Mouse (Mus musculus) 3T3-L1 (cell line): ENCODE measurements around the gene Gnai2.
A peak's percentile ranks its signal among the peaks of the same experiment; 100 is the strongest.

Source experiments
- DNase-seq: peaks from one replicate; pipeline ENCODE4 v3.0.0-alpha.2; 2015; ENCODE audit warnings: low read depth, low spot score

Gnai2 gene

GRCm38 (mm10) chr9:107658096-107658495, 22.9 kb upstream of the Gnai2 start:
- DNase-seq: no peak

DNA sequence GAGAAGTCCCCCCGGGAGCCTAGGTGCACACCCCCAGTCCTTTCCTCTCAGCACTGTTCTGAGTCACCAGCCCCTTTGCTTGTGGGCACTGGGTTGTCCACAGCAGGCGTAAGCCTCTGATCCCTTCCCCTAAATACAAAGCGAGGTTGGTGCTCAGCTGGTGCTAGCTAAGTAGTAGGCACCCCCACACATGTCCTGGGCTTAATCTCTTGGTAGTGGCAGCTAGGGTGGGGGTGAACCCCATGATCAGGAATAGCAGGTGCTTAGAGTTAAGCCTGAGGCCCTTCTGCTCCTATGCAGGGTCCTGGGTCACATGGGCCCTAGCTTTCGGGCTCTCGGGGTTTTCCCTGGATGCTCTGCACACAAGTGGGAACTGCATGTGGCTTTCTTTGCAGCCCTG, 22.0 kb upstream of the Gnai2 start:
- no peak for DNase-seq

DNA sequence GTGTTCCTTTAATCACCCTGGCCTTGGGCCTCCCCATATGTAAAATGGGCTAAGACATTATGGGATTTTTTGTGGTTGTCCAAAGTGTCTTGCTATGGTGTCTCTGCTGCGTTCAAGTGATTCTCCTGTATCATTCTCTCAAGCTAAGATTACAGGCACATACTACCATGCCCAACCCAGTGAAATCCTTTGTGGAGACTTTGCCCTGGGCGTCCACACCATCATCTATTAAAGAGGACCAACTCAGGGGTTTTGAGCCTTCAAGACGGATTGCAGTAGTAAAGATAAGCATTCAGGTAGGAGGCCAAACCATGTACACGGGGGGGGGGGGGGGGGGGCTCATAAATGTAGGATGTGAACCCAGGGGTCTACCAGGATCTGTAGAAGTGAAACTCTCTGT, 19.4 kb upstream of the Gnai2 start:
- no peak for DNase-seq

DNA sequence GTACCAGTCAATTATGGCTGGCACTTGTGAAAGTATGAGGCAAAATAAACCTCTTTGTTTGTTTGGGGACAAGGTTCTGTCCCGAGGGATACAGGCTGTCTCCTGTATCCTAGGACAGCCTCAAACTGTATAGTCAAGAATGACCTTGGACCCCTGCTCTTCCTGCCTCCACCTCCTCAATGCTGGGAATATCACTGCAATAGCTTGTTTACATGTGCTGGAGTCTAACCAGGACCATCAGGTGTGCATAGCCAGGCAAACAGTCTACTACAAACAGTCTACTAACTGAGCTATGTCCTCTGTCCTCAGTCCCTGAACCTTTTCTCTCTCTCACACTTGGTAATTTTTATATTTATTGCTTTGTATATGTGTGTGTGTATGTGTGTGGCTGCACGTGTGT, 18.3 kb upstream of the Gnai2 start:
- DNase-seq: no peak

DNA sequence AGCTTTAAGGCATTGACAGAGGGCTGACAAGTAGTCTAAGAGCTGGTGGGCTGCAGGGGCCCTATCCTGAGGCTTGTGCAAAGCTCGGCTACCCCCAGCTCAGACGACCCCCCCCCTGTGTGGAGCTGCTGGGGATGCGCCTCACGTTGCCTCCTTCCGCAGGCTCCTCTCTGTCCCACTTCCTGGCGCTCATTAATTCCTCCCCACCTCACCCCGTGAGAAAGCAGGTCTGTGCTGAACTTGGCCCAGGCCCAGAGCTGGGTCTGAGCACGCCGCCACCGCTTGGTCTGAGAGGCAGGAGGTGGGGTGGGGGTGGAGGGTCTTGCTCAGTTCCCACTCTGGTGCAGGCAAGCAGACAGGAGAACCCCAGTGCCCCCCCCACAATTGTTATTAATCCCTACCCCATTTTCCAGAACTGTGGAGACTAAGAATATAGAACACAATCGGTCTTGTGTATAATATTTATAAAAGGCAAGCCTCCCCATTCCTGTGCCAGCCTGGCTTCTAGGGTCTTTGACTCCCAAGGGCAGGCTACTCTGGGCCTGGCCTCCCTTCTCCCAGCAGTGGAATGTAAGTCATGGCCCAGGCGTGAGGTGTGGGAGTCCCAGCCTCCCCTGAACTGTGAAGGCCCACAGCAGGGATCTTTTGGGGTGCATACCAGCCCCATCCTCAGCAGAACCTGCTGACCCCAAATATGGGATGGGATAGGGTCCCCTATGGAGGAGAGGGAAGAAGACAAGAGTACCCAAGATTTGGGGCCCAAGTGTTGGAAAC, 15.7 kb upstream of the Gnai2 start:
- DNase-seq: no peak

- DNase-seq: no peak
Observed at GRCm38 (mm10) chr9:107650225-107650624, 15.1 kb upstream of the Gnai2 start.

DNA sequence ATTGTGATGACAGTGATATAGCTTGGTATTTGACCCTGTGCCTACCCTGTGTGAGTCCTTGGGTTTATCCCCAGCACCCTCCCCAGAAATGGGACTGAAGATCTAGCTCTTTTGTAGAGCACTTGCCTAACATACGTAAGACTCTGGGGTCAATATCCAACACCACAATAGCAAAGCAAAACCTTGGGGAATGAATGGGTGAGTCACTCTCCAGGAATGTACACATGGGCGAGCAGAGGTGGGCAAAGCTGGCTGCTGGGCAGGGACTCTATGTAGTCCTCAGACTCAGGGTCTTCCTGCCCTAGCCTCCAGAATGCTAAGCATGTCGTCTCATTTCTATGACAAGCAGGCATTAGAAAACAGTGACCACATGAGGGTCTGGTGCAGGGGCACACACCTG, 13.6 kb upstream of the Gnai2 start:
- DNase-seq: peak; percentile 55

DNA sequence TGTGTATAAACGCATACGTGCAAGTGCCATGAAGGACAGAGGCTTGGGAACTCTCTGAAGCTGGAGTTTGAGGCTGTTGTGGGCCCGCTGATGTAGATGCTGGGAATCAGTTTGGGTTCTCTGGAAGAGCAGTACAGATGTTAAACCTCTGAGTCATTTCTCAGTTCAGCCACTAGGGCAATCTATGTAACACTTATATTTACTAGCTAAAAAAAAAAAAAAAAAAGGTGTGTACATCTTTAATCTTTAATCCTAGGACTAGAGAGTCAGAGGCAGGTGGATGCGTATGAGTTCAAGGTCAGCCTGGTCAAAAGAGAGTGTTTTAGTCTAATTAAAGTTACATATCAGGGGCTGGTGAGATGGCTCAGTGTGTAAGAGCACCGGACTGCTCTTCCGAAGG, 11.8 kb upstream of the Gnai2 start:
- DNase-seq: peak; percentile 65

DNA sequence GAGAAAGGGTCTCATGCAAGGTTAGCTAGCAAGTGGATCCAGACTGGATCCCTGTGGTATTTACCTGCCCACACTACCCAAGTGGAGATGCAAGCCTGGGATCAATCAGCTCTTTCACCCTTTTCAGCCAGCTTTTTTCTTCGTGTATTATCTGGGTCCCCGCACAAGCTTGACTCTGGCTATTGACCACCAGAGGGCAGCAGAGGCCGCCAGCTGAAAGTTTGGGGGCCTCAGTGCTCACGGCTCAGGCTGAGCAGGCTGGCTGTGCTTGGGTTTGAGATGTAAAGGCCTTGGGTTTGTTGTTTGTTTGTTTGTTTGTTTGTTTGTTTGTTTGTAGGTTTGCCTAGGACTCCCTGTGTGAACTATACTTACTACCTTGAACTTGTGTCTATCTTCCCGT, 10.4 kb upstream of the Gnai2 start:
- DNase-seq: peak; percentile 87

- no peak for DNase-seq
Observed at GRCm38 (mm10) chr9:107645153-107645510, 10.0 kb upstream of the Gnai2 start.

DNA sequence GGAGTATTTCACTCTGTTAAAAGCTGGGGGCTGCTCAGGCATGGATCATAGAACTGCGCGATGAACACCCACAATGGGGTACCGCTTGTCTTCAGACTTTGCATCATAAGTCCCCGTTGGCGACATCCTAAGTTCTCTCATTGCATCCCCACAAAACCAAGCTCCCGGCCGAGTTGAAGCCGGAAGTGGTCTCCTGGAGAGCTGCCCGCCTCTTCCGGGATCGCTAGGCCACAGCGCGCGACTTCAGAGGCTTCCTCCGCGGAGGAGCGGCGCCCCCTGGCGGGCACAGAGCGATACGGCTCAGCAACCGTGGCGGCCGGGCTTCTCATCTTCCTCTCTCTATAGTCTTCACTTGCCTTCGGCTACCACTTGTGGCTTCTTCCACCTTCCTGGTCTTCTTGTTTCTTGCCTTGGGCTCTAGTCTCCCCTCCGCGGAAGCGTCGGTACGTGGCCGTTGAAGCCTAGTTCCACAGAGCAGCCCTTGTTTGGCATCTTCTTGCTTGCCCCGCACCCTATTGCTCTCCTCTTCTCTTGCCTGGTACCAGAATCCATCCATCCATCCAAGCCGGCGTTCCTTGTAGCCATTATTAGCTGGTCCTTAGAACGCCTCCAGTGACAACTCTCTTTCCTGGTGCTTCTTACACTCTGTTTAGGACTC, 9.5 kb upstream of the Gnai2 start:
- DNase-seq: peak; percentile 90

DNA sequence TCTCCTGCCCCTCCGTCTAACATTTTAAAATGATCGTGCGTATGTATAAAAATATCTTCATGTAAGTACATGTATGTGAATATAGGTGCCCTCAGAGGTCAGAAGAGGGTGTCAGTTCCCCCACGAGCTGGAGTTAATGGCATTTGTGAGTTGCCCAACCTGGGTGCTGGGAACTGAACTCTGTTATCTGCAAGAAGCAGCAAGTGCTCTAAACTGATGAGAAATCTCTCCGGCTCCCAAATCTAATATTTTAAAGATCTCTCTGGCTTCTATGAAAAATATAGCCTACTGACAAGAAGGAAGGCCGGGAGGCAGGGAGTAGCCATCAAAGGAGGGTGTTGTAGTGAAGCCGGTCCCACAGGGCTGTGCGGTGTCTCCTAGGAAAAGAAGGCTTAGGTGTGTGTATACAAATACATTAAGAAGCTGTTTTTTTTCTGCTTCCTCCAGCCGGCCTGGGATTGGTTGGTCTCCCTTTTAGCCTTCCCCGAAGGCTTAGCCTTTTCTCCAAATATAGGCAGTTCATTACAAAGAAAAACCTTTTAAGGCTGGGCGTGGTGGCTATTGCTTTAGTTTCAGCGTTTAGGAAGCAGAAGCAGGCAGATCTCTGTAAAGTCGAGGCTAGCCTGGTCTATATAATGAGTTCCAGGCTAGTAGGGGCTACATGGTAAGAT, 8.5 kb upstream of the Gnai2 start:
- no peak for DNase-seq

DNA sequence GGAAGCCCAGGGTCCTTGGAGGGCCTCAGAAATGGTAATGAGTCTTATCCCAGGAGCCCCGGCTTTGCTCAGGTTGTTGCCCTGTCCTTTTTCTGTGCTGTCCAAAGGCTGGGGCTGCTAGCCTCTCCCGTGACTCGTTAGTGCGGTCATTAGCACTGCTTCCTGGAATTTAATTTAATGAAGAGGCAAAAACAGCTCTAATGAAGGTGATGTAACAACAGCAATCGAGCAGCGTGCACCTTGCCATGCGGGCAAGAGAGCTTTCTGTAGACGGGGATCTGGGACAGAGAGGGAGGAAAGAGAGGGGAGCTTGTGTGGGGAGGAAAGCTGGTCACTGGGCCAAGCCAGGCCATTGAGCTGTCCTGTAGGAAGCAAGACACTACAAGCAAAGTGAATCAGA, 6.5 kb upstream of the Gnai2 start:
- DNase-seq: no peak

- DNase-seq: no peak
Observed at GRCm38 (mm10) chr9:107640257-107640772, 5.1 kb upstream of the Gnai2 start.

DNA sequence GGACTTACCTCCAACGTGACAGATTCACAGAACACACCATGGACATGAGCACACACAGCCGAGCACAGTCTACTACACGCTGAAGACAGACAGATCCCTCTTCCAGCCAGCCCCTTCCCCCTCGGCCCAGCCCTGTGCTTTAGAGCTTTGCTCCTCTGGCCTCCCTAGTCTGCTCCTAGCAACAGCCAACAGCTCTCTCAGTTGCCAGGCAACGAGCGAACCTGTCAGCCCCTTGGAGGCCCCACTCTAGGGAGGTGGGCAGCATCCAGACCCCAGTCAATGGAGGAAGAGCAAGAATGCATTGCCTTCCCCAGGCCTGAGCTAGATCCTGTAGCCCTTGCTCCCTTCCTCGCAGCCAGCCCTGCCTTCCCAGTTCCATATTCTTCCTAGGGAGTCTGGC, 1.9 kb upstream of the Gnai2 start:
- DNase-seq: no peak

DNA sequence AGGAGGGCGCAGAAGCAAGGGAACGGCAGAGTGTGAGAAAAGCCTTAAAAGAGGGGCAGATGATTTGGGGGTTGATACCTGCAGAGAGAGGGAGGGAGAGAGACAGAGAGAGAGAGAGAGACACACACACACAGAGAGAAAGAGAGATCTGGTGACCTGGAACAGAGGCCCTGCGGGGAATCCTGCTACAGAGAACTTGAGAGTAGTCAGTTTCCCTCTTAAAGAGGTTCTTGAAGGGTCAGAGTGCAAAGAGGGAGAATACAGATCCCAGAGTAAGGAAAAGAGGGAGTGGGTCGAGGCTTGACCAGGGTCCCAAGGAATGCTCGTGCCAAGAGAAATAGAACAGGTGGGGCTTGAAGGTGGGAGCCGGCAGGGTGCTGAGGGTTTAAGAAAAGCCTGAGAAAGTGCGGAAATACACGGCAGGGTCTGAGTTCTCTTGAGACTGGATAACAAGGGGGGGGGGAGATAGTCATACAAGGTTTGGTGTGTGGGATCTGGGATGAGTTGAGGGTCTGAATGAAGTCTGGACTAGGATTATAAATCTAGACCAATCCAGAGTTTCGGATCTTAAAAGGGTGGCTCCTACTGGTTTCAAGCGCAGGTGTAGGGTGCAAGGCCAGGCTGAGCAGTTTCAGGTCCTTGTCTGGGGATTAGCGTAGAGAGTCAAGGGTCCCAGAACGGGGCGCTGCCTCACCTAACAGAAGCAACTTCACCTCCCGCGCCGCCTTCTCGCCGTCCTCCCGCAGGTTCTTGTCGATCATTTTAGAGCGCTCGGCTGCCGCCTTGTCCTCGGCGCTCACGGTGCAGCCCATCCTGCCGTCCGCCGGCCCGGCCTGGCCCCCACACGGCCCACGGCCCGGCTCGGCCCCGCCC, 525 bp downstream of the Gnai2 start:
- peak; percentile 45 for DNase-seq

- peak; percentile 53 for DNase-seq
Observed at GRCm38 (mm10) chr9:107633661-107634405, 1.3 kb downstream of the Gnai2 start.

DNA sequence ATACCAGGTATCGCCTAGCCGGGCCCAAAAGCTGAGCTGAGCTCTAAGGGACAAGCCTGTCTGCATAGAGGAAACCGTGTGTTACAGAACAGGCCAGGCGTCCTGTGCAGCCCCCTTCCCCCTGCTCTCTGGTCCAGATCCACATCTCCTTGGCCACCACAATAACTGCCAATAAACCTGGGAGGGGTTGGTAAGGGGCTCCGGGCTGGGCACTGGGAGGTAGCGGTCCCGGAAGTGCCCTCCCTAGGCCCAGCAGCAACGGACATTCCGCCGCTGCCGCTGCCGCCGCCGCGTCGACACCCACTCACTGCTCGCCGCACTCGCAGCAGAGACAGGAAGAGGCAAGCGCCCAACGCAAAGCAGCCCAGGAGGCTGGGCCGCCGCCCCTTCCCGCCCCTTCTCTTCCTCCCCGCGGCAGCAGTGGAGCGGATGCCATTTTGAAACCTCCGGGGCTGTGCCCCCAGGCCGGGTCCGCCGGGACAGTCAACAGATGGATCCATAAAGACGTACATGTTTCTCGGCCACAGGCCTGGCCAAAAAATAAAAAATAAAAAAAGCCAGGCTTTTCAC, 2.0 kb downstream of the Gnai2 start:
- DNase-seq: peak; percentile 86

- DNase-seq: peak; percentile 58
Observed at GRCm38 (mm10) chr9:107632478-107632877, 2.7 kb downstream of the Gnai2 start.

DNA sequence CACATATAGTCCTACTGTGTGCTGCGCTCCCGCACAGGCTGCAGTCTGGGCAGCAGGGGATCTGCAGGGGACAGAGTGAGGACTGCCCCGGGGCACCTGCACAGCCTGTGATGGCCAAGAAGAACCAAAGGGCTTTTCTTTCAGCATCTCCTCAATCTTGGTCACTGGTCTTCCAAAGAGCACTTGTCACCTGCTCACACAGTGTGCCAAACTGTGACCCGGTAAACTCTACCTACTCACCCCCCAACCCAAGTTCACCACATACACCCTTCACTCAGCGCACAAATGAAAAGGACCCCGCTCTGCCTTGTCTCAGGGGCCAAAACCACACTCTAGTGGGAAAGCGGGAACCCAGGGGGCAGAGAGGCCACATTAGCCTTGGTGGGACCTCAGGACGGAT, 3.3 kb downstream of the Gnai2 start:
- DNase-seq: no peak
